Mouse (Mus musculus): ENCODE measurements at regions not wholly inside any gene's neighbourhood (a gene's known extent, or its start where the extent isn't known, plus 50 kb on each side); places are given as distances from the start of the nearest gene placed in this dataset.
A peak's percentile ranks its signal among the peaks of the same experiment; 100 is the strongest.

DNA sequence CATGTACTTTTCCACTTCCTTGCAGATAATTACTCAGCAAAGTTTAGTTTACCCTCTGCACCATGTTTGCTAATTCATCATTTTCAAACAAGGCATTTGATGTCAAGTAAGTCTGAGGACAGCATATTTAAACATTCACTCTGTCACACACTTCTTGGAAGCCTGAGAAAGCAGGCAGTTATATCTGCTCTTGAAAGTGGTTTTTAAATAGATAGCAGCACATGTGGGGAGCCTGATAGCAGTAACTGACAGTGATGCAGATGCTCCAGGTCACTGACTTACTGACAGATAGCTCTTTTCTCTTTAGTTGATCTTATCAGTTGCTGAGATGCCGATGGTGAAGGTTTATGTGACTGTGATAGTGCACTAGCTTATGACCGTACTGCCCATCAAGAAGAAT is 380.9 kb downstream of the Gm16223 start:
- ATAC-seq, result no peak
- no peaks in the 10 kb centered on the region for H3K4me1 ChIP-seq (ENCODE audit: insufficient read depth, low read length)
- no peak overlapping the region for H3K4me3 ChIP-seq (ENCODE audit: low read length)
- no peak for TF ChIP-seq CTCF (IDR thresholded peaks at IDR 0.05; ENCODE audit: low read depth)
- no peak overlapping the region for H3K27ac ChIP-seq
- H3K9me3 ChIP-seq (ENCODE audit: low read length), result no peaks in the 10 kb centered on the region
- WGBS, result 87% methylated on average over 2 of the region's 2 CpGs
- no peak overlapping the region for H3K4me2 ChIP-seq (ENCODE audit: low read depth, low read length)
- no peak overlapping the region for H3K9ac ChIP-seq (replicated peaks; ENCODE audit: low read length)
- no peaks in the 10 kb centered on the region for H3K27me3 ChIP-seq (ENCODE audit: insufficient read depth, low read length)
- DNase-seq (ENCODE audit: low spot score), result no peak
- H3K36me3 ChIP-seq (ENCODE audit: insufficient read depth, low read length), result no peaks in the 10 kb centered on the region

DNA sequence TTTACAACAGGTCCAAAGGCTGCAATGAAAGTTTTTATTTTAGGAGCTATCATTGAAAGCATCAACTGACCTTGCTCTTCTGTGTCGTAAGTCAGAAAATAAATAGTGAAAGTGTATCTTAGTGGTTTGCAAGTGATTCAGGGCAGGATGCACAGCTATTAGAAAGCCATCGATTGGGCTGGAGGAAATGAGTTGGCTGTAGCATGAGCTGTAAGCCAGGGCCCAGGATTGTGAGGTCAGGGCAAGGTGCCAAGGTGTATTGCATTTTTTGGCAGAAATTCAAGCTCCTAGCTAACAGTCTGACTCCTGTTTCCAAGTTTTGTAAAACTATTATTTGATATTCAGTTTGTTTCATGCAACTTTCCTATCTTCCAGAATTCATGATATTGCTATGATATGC is 381.8 kb downstream of the Gm16223 start:
- DNase-seq (ENCODE audit: low spot score) (peak; percentile 44), ATAC-seq (no peak)
- no peak overlapping the region for H3K27ac ChIP-seq
- no peaks in the 10 kb centered on the region for H3K27me3 ChIP-seq (ENCODE audit: insufficient read depth, low read length)
- WGBS, result 71% methylated on average over 2 of the region's 2 CpGs
- no peak overlapping the region for H3K4me2 ChIP-seq (ENCODE audit: low read depth, low read length)
- no peak for TF ChIP-seq CTCF (IDR thresholded peaks at IDR 0.05; ENCODE audit: low read depth)
- H3K9me3 ChIP-seq (ENCODE audit: low read length), result no peaks in the 10 kb centered on the region
- no peak overlapping the region for H3K9ac ChIP-seq (replicated peaks; ENCODE audit: low read length)
- no peaks in the 10 kb centered on the region for H3K36me3 ChIP-seq (ENCODE audit: insufficient read depth, low read length)
- no peak overlapping the region for H3K4me3 ChIP-seq (ENCODE audit: low read length)
- H3K4me1 ChIP-seq (ENCODE audit: insufficient read depth, low read length), result no peaks in the 10 kb centered on the region

DNA sequence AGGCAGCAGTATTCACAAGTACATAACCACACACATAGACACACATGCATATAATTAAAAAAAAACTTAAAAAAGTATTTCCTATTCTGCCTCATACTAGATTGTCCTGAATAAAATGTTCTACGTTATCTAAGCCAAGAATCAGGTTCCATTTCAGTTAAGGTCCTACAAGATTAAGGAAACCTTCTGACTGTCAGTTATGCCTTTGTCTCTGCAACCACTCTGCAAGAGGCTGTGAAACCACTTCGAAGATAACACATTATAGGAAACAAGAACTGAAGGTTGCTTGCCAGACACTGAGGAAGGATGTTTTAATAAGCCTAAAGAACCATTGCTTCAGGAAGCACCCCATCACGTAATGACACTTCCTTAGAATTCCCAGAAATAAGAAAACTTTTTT is 385.9 kb downstream of the Gm16223 start:
- no peaks in the 10 kb centered on the region for H3K9me3 ChIP-seq (ENCODE audit: low read length)
- WGBS, result 82% methylated on average over 3 of the region's 3 CpGs
- TF ChIP-seq CTCF (IDR thresholded peaks at IDR 0.05; ENCODE audit: low read depth), result no peak
- no peak overlapping the region for H3K27ac ChIP-seq
- H3K4me3 ChIP-seq (ENCODE audit: low read length), result no peak overlapping the region
- no peaks in the 10 kb centered on the region for H3K27me3 ChIP-seq (ENCODE audit: insufficient read depth, low read length)
- H3K4me2 ChIP-seq (ENCODE audit: low read depth, low read length), result no peak overlapping the region
- no peak for DNase-seq (ENCODE audit: low spot score)
- no peaks in the 10 kb centered on the region for H3K36me3 ChIP-seq (ENCODE audit: insufficient read depth, low read length)
- no peak for ATAC-seq
- H3K9ac ChIP-seq (replicated peaks; ENCODE audit: low read length), result no peak overlapping the region
- H3K4me1 ChIP-seq (ENCODE audit: insufficient read depth, low read length), result no peaks in the 10 kb centered on the region

DNA sequence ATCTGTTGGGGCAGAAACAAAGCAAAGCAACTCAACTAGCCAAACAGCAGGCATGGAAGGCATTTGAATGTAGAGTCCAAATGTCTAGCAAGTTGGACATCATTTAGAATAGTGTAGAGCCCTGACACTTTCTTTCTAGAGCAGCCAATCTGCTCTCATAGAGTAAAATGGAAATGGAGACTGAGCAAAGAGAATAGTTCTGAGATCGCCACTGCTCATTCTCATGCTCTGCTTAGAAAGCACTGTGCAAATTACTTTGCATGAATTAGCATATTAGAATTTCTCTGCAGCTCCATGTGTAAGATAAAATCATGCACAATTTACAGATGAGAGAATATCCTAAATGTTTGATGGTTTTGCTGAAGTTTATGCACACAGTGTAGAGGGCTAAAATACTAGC is 393.4 kb downstream of the Gm16223 start:
- DNase-seq (ENCODE audit: low spot score), result no peak
- no peak for TF ChIP-seq CTCF (IDR thresholded peaks at IDR 0.05; ENCODE audit: low read depth)
- no peaks in the 10 kb centered on the region for H3K36me3 ChIP-seq (ENCODE audit: insufficient read depth, low read length)
- H3K4me1 ChIP-seq (ENCODE audit: insufficient read depth, low read length), result no peaks in the 10 kb centered on the region
- 62% methylated on average over 1 of the region's 1 CpGs for WGBS
- no peak overlapping the region for H3K9ac ChIP-seq (replicated peaks; ENCODE audit: low read length)
- no peaks in the 10 kb centered on the region for H3K9me3 ChIP-seq (ENCODE audit: low read length)
- no peak overlapping the region for H3K4me2 ChIP-seq (ENCODE audit: low read depth, low read length)
- H3K27ac ChIP-seq, result no peak overlapping the region
- H3K27me3 ChIP-seq (ENCODE audit: insufficient read depth, low read length), result no peaks in the 10 kb centered on the region
- H3K4me3 ChIP-seq (ENCODE audit: low read length), result no peak overlapping the region
- no peak for ATAC-seq

DNA sequence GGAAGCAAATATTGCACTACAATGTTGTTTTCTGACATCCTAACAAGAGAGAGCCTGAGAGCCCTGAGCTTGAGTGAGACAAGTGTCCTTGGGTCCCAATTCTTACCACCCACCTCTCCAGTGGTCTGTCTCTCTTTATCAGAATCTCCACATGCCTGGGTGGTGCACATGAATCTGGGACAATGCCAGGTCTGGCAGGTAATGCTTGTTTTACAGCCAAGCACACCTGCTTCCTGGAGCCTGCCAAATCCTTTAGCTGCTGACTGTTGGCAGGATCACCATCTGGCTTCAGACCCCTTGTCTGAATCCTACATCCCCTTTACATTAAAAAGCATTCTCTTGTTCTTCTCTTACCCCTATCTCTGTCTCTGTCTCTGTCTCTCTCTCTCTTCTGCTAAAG is 397.1 kb downstream of the Gm16223 start:
- ATAC-seq, result peak; percentile 67; the same call in 1 of the 2 replicates
- no peak overlapping the region for H3K9ac ChIP-seq (replicated peaks; ENCODE audit: low read length)
- peak; percentile 66 for DNase-seq (ENCODE audit: low spot score)
- no peaks in the 10 kb centered on the region for H3K4me1 ChIP-seq (ENCODE audit: insufficient read depth, low read length)
- H3K36me3 ChIP-seq (ENCODE audit: insufficient read depth, low read length), result no peaks in the 10 kb centered on the region
- no peak for TF ChIP-seq CTCF (IDR thresholded peaks at IDR 0.05; ENCODE audit: low read depth)
- H3K9me3 ChIP-seq (ENCODE audit: low read length), result no peaks in the 10 kb centered on the region
- no peak overlapping the region for H3K27ac ChIP-seq
- H3K4me3 ChIP-seq (ENCODE audit: low read length), result no peak overlapping the region
- H3K4me2 ChIP-seq (ENCODE audit: low read depth, low read length), result no peak overlapping the region
- no peaks in the 10 kb centered on the region for H3K27me3 ChIP-seq (ENCODE audit: insufficient read depth, low read length)

DNA sequence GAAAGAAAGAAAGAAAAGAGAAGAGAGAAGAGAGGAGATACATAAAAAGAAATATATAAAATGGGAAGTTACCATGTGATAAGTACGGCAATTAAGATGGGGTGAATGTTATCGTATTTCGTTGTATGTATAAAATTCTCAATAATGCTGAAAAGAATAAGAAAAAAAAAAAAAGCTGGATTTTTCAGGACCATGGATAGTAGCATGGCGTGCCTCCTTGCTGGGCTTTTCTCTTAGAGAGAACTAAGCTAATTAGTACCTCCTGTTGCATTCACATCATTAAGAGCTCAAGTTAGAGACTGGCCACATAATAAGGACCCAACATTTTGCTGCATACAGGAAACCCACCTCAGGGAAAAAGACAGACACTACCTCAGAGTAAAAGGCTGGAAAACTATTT is 405.7 kb downstream of the Gm16223 start:
- no peaks in the 10 kb centered on the region for H3K36me3 ChIP-seq (ENCODE audit: insufficient read depth, low read length)
- ATAC-seq, result no peak
- H3K4me3 ChIP-seq (ENCODE audit: low read length), result no peak overlapping the region
- WGBS, result 89% methylated on average over 4 of the region's 4 CpGs
- no peak overlapping the region for H3K4me2 ChIP-seq (ENCODE audit: low read depth, low read length)
- no peak overlapping the region for H3K27ac ChIP-seq
- no peak for DNase-seq (ENCODE audit: low spot score)
- TF ChIP-seq CTCF (IDR thresholded peaks at IDR 0.05; ENCODE audit: low read depth), result no peak
- no peak overlapping the region for H3K9ac ChIP-seq (replicated peaks; ENCODE audit: low read length)
- H3K9me3 ChIP-seq (ENCODE audit: low read length), result no peaks in the 10 kb centered on the region
- H3K4me1 ChIP-seq (ENCODE audit: insufficient read depth, low read length), result no peaks in the 10 kb centered on the region
- no peaks in the 10 kb centered on the region for H3K27me3 ChIP-seq (ENCODE audit: insufficient read depth, low read length)

DNA sequence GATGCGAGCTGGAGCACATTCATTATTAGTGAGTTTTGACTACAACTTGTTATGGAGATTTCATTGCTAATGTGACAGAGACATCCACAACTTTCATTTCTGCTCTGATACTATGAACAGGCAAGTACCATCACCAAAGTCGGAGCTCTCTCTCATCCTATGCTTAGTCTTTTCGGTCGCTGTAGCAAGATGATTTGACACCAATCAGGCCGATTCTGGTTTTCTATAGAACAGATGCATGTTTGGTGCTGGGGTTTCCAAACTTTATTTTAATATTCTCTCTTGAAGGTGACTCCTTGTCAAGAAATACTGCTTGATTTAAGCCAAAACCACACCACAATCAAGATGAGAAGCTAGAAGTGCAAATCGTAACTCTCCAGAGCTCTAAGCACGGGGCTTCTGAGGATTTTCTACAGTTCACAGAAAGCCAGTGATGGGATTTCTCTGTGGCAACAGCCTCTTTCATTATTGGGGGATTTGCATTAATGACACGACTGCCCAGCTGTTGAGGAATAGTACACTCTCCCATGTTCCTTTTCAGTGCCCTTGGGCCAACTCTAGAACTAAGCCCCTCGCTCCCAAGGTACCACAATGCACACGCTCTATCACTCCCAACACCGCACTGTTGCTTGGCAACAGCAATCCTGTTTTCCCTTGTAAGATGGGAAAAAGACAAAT is 434.5 kb downstream of the Gm16223 start:
- Histone ChIP-seq H3K4me2 (ENCODE audit: low read depth, low read length) (no peak overlapping the region), H3K27me3 (ENCODE audit: insufficient read depth, low read length) (no peaks in the 10 kb centered on the region), H3K9ac (replicated peaks; ENCODE audit: low read length) (no peak overlapping the region), H3K27ac (no peak overlapping the region), H3K9me3 (ENCODE audit: low read length) (no peaks in the 10 kb centered on the region), H3K36me3 (ENCODE audit: insufficient read depth, low read length) (no peaks in the 10 kb centered on the region), H3K4me1 (ENCODE audit: insufficient read depth, low read length) (peaks cover 4% of the 10 kb centered on the region; the same call in 1 of the 2 replicates), H3K4me3 (ENCODE audit: low read length) (no peak overlapping the region)
- no peak for TF ChIP-seq CTCF (IDR thresholded peaks at IDR 0.05; ENCODE audit: low read depth)
- no peak for ATAC-seq
- 66% methylated on average over 11 of the region's 11 CpGs for WGBS
- peak; percentile 43 for DNase-seq (ENCODE audit: low spot score)
